Mouse (Mus musculus) right cerebral cortex, adult 18-20 months (tissue): ENCODE measurements around the gene Trmt1.
A peak's percentile ranks its signal among the peaks of the same experiment; 100 is the strongest.

Source experiments
- DNase-seq: peaks from one replicate; pipeline ENCODE4 v3.0.0; 2022; ENCODE audit warnings: mixed read lengths

Trmt1 gene

DNA sequence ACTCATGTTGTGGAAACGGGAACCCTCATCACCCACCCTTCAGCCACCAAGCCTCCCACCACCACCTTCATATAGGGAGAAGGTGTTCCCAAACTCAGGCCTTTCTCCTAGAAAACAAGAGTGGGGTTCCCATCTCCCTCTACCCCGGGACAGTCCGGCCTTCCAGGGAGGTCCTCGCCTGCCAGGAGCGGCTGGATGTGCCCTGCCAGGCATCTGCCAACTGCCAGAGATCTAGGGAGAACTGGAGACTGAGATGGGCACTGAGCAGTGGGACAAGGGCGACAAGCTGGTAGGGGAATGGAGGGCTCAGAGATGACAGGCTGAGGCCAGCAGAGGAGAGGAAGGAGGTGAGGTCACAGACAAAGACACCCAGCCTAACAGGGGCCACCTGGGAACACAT, 47.9 kb downstream of the Trmt1 start:
- DNase-seq = no peak

DNA sequence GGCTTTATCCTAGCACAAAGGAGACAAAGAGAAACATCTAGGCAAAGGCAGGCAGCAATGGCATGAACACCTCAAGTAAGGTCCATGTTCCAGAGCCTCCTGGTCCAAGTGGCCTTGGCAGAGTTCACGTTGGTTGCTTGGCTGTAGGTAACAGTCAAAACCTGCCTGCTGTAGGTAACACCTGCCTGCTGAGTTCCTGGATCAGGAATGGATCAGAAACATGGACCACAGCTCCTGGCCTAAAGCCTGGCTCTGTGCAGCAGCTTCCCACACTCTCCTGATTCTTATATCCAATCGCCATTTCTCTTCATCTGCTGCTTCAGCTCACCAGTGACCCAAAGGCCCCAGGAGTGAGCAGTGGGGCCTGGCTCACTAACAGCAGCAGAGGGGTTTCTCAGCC, 48.6 kb downstream of the Trmt1 start:
- no peak for DNase-seq

DNA sequence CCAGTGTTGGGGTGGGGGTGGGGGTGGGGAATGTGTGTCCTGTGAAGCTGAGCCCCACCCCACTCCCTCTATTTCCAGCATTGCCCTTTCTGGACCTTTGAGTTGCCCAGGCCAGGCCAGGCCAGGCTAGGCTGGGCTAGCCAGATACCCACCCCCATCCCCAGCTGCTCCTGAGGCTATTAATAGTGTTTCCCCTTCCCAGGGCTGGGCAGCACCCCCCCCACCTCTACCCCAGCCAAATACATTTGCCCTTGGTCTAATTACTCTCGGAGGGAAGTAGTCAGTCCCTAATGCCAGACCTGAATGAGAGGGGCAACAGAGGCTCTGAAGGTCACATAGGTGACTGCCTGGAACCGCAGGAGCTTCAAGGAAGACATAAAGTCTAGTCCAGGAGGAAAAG, 49.5 kb downstream of the Trmt1 start:
- DNase-seq = no peak

DNA sequence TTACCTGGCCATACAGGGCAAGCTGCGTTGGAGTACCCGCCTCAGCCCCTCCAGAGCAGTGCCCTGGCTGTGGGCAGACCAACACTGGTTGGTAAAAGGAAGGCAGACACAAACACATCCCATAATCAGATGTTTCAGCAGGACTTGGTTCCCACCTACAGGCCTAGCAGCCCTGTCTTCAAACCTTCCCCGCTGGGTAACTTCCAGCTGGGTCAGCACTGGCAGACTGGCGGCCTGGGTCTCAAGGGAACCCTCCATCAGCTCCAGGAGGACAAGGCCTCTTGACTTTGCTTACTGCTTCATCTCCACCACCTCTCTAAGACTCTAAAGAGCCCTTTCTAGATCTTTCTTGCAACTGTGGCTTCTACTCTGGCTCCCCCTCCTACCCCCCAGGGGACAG, 50.4 kb downstream of the Trmt1 start:
- no peak for DNase-seq

DNA sequence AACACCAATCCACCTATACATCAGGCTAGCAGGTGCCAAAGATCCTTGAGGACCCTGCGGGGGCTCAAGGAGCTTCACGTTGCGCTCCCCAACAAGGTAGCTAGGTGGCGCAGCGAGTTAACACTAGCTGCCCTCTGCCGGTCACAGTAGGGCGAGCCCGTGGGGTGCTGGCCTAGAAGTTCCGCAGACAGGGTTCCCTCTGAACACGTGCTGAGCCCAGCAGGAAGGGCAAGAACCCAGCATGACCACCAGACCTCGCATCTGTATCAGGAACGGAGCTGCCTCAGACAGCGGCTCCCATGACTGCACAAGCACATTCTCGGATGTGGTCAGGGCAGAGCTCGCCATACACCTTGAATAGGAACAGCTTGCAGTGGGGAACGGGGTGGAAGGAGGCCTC, 51.5 kb downstream of the Trmt1 start:
- peak; percentile 73 for DNase-seq

DNA sequence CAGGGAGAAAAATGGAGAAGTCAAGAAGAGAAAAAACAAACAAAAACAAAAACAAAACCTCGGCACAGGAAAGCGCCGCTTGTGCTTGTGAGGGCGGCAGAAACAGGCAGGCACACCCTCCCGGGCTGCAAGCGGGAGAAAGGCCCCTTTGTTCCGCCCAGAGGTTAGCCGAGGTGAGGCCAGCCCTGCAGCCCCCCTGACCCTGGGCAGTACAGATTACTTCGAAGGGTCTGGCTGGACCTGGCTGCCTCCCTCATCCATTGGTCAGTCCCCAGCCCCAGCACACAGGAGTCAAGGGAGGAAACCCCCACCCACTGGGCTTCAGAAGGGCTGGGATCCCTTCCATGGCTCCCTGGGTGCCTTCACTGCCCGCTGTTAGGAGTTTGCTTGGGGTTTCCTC, 52.2 kb downstream of the Trmt1 start:
- DNase-seq = no peak

DNA sequence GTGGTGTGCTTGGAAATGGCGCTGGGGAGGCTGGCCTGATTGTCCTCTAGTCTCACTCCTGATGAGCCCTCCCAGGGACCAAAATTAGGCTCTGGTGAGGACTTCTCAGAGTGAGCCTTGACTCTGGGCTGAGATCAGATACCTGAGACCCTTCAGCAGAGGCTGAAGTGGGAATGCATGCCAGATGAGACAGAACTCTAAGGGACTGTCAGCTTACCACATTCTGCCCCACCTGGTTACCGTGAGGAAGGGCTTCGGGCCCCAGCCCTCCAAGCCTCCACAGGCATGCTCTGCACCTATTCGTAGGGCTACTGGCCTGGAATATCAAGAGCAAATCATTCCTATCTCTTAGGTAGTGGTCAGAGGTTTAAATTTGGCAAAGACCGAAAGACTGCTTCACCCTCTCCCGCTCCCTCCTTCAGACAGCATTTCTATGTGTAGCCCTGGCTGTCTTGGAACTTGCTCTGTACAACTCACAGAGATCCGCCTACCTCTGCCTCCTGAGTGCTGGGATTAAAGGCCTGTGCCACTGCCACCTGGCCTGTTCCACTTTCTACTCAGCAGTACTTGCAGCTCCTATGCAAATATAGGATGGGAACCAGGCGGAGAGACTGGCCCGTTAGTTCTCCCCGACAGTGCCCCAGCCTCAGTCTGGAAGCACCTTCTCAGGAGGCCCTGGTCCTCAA, 52.8 kb downstream of the Trmt1 start:
- DNase-seq = no peak

DNA sequence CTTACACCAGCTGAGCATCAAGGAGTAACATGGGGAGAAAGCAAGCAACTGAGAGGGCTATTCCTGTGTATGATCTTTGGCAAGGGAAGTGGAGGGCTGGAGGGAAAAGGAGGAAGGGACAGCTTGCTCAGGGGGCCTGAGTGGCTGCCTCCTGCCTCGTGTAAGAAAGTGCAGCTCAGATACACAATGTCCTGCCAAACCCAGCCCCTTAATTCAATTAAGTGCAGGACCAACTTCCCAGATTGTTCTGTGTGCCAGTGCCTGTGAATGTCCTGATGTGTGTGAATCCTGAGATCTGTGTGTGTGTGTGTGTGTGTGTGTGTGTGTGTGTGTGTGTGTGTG, 53.3 kb downstream of the Trmt1 start:
- DNase-seq = no peak

DNA sequence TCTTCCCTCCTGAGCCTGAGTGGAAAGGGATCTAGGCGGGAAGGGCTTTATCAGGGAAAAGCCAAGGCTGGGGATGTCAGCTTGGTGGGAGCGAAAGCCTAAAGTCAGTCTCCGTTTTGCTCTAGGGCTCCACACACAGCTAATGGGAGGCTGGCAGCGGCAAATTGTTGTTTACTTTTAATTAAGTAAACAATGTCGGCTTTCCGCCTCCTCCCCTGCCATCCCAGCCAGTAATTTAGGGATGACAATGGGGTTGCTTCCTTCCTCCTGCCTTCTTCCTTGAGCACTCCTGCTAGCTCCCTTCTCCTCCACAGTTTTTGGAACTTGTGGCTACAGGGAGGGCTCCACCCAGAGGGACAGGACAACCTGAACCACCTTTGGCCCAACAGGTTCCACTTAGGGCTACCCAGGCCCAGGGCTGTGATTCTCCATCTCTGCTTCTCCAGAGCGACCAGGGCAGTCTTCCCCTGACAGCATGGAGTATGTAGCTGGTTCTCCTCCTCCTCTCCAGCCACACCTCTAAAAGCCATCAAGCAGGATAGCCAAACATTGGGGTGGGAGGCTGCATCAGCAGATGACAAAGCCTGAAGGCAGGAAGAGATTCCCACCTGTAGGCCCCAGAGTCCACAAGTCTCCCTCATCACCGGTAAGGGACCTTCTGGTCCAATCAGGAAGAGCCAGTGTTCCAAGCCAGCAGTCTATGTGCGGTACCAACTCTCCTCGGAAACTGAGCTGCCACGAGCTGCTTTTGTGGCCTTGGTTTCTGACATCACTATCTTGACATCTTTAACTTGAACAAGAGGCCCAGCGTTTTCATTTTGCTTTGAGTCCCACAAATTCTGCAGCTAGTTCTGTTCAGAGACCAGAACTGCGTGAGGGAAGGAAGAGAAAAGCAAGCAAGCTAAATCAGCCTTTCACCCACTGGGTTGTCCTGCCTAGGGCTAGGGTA, 55.1 kb downstream of the Trmt1 start:
- DNase-seq = no peak

DNA sequence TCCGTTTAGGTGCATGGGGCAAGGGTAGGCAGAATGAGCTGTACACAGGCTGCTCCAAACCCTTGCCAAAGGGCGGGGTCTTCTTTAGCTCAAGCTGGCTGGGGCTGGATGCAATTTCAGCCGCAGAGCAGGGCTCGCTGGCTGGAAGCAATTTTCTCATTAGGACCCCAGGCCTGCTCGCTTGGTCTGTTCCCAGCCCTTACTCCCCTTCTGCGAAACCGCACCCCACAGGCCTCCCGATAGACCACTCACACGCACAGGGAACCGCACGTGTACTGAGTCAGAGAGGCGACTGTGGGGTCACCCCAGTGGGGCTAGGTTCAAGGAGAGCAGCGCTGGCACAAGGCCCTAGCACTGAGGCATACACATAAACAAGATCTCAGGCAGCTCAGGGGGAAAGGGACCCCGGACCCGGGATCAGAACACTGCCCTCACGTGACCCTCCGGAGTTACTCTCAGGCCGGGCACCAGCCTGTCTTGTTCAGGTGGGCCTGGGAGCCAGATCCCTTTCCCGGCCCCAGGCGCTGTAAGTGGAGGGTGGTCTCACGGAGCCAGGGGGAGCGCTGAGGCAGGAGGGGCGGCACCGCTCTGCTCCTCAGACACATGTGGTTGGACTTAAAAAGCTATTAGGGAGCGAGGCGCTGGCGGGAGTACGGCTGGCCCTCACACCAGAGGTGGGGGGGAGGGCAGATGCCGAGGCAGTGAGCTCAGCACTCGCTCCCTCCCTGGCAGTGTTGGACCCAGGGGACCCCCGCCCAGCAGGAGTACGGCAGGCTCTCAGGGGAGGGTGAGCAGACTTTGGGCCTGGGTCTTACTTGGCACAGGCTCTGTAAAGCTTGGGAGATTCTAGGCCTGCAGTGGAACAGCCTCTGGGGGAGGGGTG, 56.3 kb downstream of the Trmt1 start:
- no peak for DNase-seq

DNA sequence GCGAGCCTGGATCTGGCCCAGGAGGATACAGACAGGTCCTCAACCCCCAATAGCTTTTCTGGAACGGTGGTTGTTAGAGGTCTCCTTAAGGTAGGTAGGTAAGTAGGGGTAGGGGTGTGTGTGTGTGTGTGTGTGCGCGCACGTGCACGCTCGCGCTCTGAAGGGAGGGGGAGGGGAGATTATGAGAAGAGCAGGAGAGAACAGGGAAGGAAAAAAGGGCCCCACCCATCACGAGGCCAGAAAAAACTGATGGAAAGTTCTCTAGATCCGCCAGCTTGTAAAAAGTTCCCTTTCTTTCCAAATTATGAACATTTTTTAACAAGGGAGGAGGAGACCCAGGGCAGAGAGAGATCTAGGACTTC, 56.9 kb downstream of the Trmt1 start:
- DNase-seq = no peak

DNA sequence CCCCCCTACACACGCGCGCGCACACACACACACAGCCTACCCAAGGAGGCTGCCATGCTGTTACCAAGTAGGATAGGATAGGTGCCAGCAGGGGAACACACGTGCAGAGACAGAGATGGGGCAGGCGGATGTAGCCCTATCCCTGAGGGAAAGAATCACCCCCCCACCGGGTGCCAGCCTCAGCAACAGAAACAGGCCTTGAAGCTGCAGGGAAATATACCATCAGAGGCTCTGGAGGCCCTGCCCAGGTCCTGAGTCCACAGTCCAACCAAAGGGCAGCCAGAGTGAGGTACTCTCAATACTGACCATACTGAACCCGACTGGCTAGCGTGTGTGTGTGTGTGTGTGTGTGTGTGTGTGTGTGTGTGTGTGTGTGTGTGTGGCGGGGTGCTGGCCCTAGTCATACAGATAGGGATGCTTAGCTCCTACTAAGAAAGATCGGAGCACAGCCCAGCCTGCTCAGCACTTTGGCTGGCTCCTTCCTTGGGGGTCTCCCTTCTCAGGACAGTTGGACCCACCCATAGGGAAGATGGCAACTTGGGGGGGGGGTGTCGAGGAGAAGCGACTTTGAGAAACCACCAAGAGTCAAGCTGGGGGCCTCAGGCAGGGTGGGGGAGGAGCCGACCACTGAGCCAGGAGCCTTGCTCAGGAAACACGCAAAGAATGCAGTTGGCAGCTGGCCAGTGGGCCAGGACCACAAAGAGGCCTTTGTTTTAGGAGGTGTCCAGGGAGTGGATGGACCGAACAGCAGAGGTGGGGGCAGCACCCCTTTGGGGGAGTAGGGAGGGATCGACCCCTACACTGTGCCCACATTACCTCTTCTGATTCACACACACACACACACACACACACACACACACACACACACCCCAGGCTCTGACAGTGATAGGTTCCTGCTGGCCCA, 57.7 kb downstream of the Trmt1 start:
- no peak for DNase-seq

DNA sequence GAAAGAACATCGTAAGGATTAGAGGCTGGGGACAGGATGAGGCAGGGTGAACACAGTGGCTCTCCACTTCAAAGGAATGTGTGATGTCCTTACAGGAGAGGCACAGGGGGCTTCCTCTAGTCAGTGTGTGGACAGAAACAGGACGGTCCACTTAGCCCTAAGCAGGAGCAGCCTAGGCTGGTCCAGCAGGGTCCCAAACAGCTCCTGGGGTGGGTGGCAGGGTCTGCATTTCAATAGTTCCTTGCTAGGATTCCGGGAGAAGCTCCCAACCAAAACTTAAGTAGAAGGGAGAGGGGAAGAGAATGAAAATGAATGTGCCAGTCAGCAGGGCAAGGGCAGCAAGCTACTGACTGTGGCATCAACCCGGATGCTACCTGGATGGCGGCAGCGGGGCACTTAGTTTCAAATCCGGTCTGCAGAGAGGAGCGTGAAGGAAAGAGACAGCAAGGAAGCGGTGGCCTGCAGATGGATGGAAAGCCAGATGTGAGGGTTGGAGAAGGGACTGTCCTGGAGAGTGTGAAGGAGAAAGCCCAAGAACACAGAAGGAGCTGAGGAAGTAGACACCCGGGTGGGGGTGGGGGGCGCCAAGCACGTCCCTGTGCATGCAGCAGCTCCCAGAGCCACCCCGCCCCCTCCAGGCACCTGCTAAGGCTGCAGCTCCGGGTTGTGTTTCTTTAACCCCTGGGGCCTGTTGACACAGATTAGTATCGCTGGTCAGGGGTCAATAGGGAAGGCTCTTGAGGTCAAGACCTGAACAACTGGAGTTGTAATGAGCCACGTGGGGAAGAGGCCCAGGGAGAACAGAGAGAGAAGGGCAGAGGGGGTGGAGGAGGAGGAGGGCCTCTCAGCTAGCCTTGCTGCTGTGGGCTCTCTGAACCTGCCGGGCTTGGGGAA, 59.2 kb downstream of the Trmt1 start:
- no peak for DNase-seq
